Mouse (Mus musculus) testis, adult 2 months (tissue): ENCODE measurements around the gene Ell3.

Experiments used
- CTCF ChIP-seq: fragments of 200-500 bp; IDR thresholded peaks from 2 replicates; pipeline ENCODE4 v1.5.1; 2012; ENCODE audit warnings: low read depth, mild to moderate bottlenecking, inconsistent platforms, low read length, moderate library complexity; ENCODE audit not compliant: control insufficient read depth, insufficient read depth, insufficient replicate concordance
- POLR2A ChIP-seq: fragments of 200-500 bp; IDR thresholded peaks from 2 replicates; pipeline ENCODE4 v1.6.1; 2012; ENCODE audit warnings: low read depth, mild to moderate bottlenecking, inconsistent platforms, low read length, moderate library complexity; ENCODE audit not compliant: control insufficient read depth

DNA sequence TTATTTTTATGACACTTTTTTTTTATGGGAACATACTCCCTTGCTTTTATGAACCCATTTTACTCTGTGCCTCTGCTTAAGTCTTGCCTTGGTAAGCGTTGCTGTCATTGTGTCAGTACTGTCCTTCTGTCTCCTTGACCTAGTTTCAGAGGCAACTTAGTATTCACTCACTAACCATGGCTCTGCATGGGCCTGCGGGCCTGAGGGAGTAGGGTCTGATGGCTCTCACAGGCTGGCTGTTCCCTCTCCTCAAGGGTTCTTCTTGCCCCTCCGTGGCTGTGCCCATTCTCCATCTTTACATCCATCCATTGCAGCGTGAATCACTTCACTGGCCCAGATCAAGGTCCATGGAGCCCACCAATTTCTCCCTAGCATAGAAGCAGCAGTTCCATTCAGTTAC is 2.4 kb upstream of the Ell3 start:
- TF ChIP-seq CTCF (no peak), POLR2A (no peak)
